Mouse (Mus musculus): Measurements from ENCODE around the gene Rnf224. TPM values are rescaled to one million over a fixed set of nuclear protein-coding genes. Genes with fewer than 3 reads are reported as not detected.

Rnf224 gene
- polyA plus RNA-seq, 2 experiments: not detected

GRCm38 (mm10) chr2:25228995-25229530, 7.5 kb downstream of the Rnf224 start:
- Histone ChIP-seq H3K9me3 (ENCODE audit: control insufficient read depth, low read length) (no peaks in the 10 kb centered on the region), H3K27me3 (ENCODE audit: control insufficient read depth, insufficient read depth, low read length) (no peaks in the 10 kb centered on the region), H3K4me1 (replicated peaks; ENCODE audit: control insufficient read depth in 2 of 2, insufficient read depth in 2 of 2, low read length in 1 of 2) (peaks cover 5 to 9% of the 10 kb centered on the region in 2 experiments), H3K4me2 (ENCODE audit: low read depth) (peak overlapping the region; percentile 52), H3K9ac (replicated peaks) (peak overlapping the region; percentile 25; the same call in 1 of the 2 replicates), H3K36me3 (replicated peaks; ENCODE audit: control insufficient read depth, insufficient read depth, low read depth) (no peaks in the 10 kb centered on the region), H3K4me3 (ENCODE audit: insufficient read depth in 1 of 2, low read depth in 2 of 2, low read length in 2 of 2) (no peak overlapping the region), H3K27ac (no peak overlapping the region)
- ATAC-seq (ENCODE audit: insufficient read depth) (no peak), DNase-seq (ENCODE audit: low read depth in 3 of 3, low spot score in 3 of 3) (no peak)
- TF ChIP-seq CTCF (IDR thresholded peaks at IDR 0.05; ENCODE audit: low read depth) (no peak), EP300 (IDR thresholded peaks at IDR 0.05; ENCODE audit: low read depth) (no peak)
- WGBS (ENCODE audit: insufficient replicate concordance): 66% methylated on average over 6 of the region's 6 CpGs

GRCm38 (mm10) chr2:25228431-25228889, 8.1 kb downstream of the Rnf224 start:
- no peak for ATAC-seq (ENCODE audit: insufficient read depth)
- under 1% methylated on average over 7 of the region's 7 CpGs for WGBS (ENCODE audit: insufficient replicate concordance)
- H3K4me2 ChIP-seq (ENCODE audit: low read depth): peak overlapping the region; percentile 52
- H3K27me3 ChIP-seq (ENCODE audit: control insufficient read depth, insufficient read depth, low read length): no peaks in the 10 kb centered on the region
- peaks cover 5 to 9% of the 10 kb centered on the region in 2 experiments for H3K4me1 ChIP-seq (replicated peaks; ENCODE audit: control insufficient read depth in 2 of 2, insufficient read depth in 2 of 2, low read length in 1 of 2)
- H3K27ac ChIP-seq: peak overlapping the region; percentile 19
- TF ChIP-seq CTCF (IDR thresholded peaks at IDR 0.05; ENCODE audit: low read depth): peak; percentile 90
- peak; percentile 36; the same call in 1 of the 2 replicates for TF ChIP-seq EP300 (IDR thresholded peaks at IDR 0.05; ENCODE audit: low read depth)
- peaks cover 5% of the 10 kb centered on the region for H3K36me3 ChIP-seq (replicated peaks; ENCODE audit: control insufficient read depth, insufficient read depth, low read depth)
- DNase-seq (ENCODE audit: low read depth in 3 of 3, low spot score in 3 of 3): peak; percentile 73 to 81 (median 75)
- H3K9ac ChIP-seq (replicated peaks): peak overlapping the region; percentile 25
- H3K4me3 ChIP-seq (ENCODE audit: insufficient read depth in 1 of 2, low read depth in 2 of 2, low read length in 2 of 2): peak overlapping the region; percentile 29 to 52
- no peaks in the 10 kb centered on the region for H3K9me3 ChIP-seq (ENCODE audit: control insufficient read depth, low read length)

DNA sequence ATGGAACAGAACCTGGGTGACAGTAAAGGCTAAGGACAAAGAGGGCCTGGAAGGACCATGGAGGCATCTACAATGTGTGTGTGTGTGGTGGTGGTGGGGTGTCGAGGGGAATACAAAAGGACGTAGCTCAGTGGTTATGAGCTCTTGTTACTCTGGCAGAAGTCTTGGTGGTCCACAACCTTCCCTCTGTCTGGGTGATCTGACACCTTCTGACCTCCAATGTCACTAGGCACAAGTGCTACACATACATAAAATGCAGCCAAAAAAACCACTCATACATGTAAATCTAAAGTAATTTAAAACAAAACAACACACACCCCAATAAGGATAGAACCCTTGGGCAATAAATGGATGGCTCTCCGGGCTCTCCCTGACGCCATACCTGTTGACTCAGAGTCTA, 9.2 kb downstream of the Rnf224 start:
- Histone ChIP-seq H3K9me3 (ENCODE audit: control insufficient read depth, low read length) (no peaks in the 10 kb centered on the region), H3K36me3 (replicated peaks; ENCODE audit: control insufficient read depth, insufficient read depth, low read depth) (peaks cover 14% of the 10 kb centered on the region), H3K9ac (replicated peaks) (no peak overlapping the region), H3K4me2 (ENCODE audit: low read depth) (no peak overlapping the region), H3K27me3 (ENCODE audit: control insufficient read depth, insufficient read depth, low read length) (no peaks in the 10 kb centered on the region), H3K4me3 (ENCODE audit: insufficient read depth in 1 of 2, low read depth in 2 of 2, low read length in 2 of 2) (no peak overlapping the region), H3K4me1 (replicated peaks; ENCODE audit: control insufficient read depth in 2 of 2, insufficient read depth in 2 of 2, low read length in 1 of 2) (peaks cover 5 to 13% of the 10 kb centered on the region in 2 experiments), H3K27ac (no peak overlapping the region)
- no peak for TF ChIP-seq EP300 (IDR thresholded peaks at IDR 0.05; ENCODE audit: low read depth)
- no peak for TF ChIP-seq CTCF (IDR thresholded peaks at IDR 0.05; ENCODE audit: low read depth)
- 84% methylated on average over 4 of the region's 4 CpGs for WGBS (ENCODE audit: insufficient replicate concordance)
- ATAC-seq (ENCODE audit: insufficient read depth): no peak
- DNase-seq (ENCODE audit: low read depth in 3 of 3, low spot score in 3 of 3): no peak

DNA sequence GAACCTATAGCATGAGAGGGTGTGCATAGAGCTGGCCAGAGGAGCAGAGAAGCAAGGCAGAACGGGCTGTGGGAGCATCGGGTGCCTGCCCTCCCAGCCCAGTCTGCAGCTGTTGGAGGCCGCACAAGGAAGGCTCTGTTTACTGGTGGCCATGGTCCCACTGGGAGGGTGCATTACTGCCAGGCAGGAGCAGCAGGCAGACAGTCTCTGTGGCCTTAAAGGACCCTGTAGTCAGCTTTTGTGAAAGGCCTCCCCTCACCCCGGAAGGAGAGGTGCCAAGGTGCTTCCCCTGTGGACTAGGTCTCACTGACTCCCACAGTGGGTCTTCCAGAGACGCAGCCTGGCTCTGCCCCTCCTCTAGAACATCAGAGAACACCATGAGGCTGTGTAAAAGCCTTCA, 9.7 kb downstream of the Rnf224 start:
- H3K9ac ChIP-seq (replicated peaks): no peak overlapping the region
- H3K4me1 ChIP-seq (replicated peaks; ENCODE audit: control insufficient read depth in 2 of 2, insufficient read depth in 2 of 2, low read length in 1 of 2): peaks cover 5 to 13% of the 10 kb centered on the region in 2 experiments
- ATAC-seq (ENCODE audit: insufficient read depth): no peak
- TF ChIP-seq EP300 (IDR thresholded peaks at IDR 0.05; ENCODE audit: low read depth): no peak
- no peak for TF ChIP-seq CTCF (IDR thresholded peaks at IDR 0.05; ENCODE audit: low read depth)
- 79% methylated on average over 5 of the region's 5 CpGs for WGBS (ENCODE audit: insufficient replicate concordance)
- H3K27me3 ChIP-seq (ENCODE audit: control insufficient read depth, insufficient read depth, low read length): no peaks in the 10 kb centered on the region
- H3K4me3 ChIP-seq (ENCODE audit: insufficient read depth in 1 of 2, low read depth in 2 of 2, low read length in 2 of 2): no peak overlapping the region
- H3K36me3 ChIP-seq (replicated peaks; ENCODE audit: control insufficient read depth, insufficient read depth, low read depth): peaks cover 19% of the 10 kb centered on the region
- H3K4me2 ChIP-seq (ENCODE audit: low read depth): no peak overlapping the region
- no peak for DNase-seq (ENCODE audit: low read depth in 3 of 3, low spot score in 3 of 3)
- no peak overlapping the region for H3K27ac ChIP-seq
- no peaks in the 10 kb centered on the region for H3K9me3 ChIP-seq (ENCODE audit: control insufficient read depth, low read length)

- DNase-seq (ENCODE audit: low read depth in 3 of 3, low spot score in 3 of 3): no peak
- no peak for ATAC-seq (ENCODE audit: insufficient read depth)
- Histone ChIP-seq H3K4me2 (ENCODE audit: low read depth) (peak overlapping the region; percentile 77), H3K9me3 (ENCODE audit: control insufficient read depth, low read length) (no peaks in the 10 kb centered on the region), H3K9ac (replicated peaks) (peak overlapping the region; percentile 84), H3K4me1 (replicated peaks; ENCODE audit: control insufficient read depth in 2 of 2, insufficient read depth in 2 of 2, low read length in 1 of 2) (peaks cover 5 to 13% of the 10 kb centered on the region in 2 experiments), H3K4me3 (ENCODE audit: insufficient read depth in 1 of 2, low read depth in 2 of 2, low read length in 2 of 2) (peak overlapping the region; percentile 69 to 86), H3K36me3 (replicated peaks; ENCODE audit: control insufficient read depth, insufficient read depth, low read depth) (peaks cover 24% of the 10 kb centered on the region), H3K27ac (peak overlapping the region; percentile 91), H3K27me3 (ENCODE audit: control insufficient read depth, insufficient read depth, low read length) (no peaks in the 10 kb centered on the region)
- WGBS (ENCODE audit: insufficient replicate concordance): 84% methylated on average over 8 of the region's 8 CpGs
- TF ChIP-seq CTCF (IDR thresholded peaks at IDR 0.05; ENCODE audit: low read depth) (no peak), EP300 (IDR thresholded peaks at IDR 0.05; ENCODE audit: low read depth) (no peak)
Observed at GRCm38 (mm10) chr2:25225811-25226379, 10.7 kb downstream of the Rnf224 start.

All from liver, embryonic 14.5 days (tissue).